Mouse (Mus musculus) liver, embryonic 13.5 days (tissue): ENCODE measurements at regions not wholly inside any gene's neighbourhood (a gene's known extent, or its start where the extent isn't known, plus 50 kb on each side); places are given as distances from the start of the nearest gene placed in this dataset.

Experiments
- ATAC-seq: fragments of 200-750 bp; cut with Nextera tagmentation; 2 replicates; pipeline ENCODE4 v1.8.0; 2017; ENCODE audit warnings: low read depth, mild to moderate bottlenecking, moderate number of reproducible peaks, moderate library complexity
- DNase-seq: peaks from one replicate; pipeline ENCODE4 v3.0.0; 2022
- H3K27ac ChIP-seq: fragments of 300-500 bp; sonication (generic); 2 replicates; pipeline ENCODE4 v1.5.1; 2015; ENCODE audit warnings: moderate library complexity, mild to moderate bottlenecking, inconsistent platforms
- H3K27me3 ChIP-seq: fragments of 300-500 bp; sonication (generic); 2 replicates; pipeline ENCODE4 v1.6.1; 2015; ENCODE audit warnings: mild to moderate bottlenecking, inconsistent platforms
- H3K36me3 ChIP-seq: fragments of 300-500 bp; sonication (generic); 2 replicates; pipeline ENCODE4 v1.6.1; 2015; ENCODE audit warnings: mild to moderate bottlenecking, inconsistent platforms
- H3K4me1 ChIP-seq: fragments of 300-500 bp; sonication (generic); replicated peaks from 2 replicates; pipeline ENCODE4 v1.6.1; 2015; ENCODE audit warnings: inconsistent platforms
- H3K4me2 ChIP-seq: fragments of 300-500 bp; sonication (generic); 2 replicates; pipeline ENCODE4 v1.6.1; 2015; ENCODE audit warnings: inconsistent platforms, mild to moderate bottlenecking, moderate library complexity
- H3K4me3 ChIP-seq: fragments of 300-500 bp; sonication (generic); replicated peaks from 2 replicates; pipeline ENCODE4 v1.5.1; 2015; ENCODE audit warnings: mild to moderate bottlenecking, inconsistent platforms
- H3K9ac ChIP-seq: fragments of 300-500 bp; sonication (generic); 2 replicates; pipeline ENCODE4 v1.6.1; 2015; ENCODE audit warnings: mild to moderate bottlenecking, inconsistent platforms
- H3K9me3 ChIP-seq: fragments of 300-500 bp; sonication (generic); replicated peaks from 2 replicates; pipeline ENCODE4 v1.6.1; 2016; ENCODE audit warnings: inconsistent platforms
- WGBS: fragments of 180-500 bp; shearing (Covaris S2); methylation state at CpG from one replicate; pipeline ENCODE4 v1.1.7; 2015; ENCODE audit not compliant: insufficient replicate concordance; 5-methylcytosine and 5-hydroxymethylcytosine counted together

DNA sequence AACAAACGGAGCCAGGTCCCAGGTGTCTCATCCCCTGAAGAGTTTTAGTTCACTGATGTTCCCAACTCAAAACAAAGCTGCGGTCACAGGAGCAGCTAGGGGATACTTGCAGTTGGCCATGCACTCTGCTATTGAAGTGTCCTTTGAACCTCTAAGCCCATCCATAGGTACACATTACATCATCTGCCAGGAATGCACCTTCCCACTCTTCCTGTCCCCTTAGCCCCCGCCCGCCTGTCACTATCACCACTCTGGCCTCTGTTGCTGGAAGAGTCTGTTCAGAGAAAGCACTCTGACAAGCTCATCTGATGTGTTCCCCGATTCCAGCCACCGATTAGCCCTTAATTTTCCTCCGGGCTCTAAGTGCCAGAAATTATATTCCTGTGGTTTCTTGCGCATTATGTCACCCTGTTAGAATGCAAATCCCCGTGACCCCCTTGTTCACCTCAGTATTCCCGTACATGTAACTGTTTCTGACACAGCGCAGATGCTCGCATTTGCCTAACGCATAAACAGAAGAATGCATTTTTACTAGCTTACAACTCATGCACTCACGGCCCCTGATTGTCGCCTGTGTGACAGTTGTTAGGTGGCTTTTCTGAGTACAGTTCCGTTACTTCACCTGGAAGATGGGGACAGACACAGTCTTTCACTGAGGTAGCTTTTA, 93.8 kb downstream of the Gm11011 start:
- DNase-seq = no peak
- H3K4me2 ChIP-seq = 0 out of 2 replicates have a peak overlapping the region, but pooled peaks have one; percentile 19
- H3K4me1 ChIP-seq = peaks cover 3% of the 10 kb centered on the region
- ATAC-seq = peak; percentile 79
- H3K9me3 ChIP-seq = no peaks in the 10 kb centered on the region
- no peak overlapping the region for H3K4me3 ChIP-seq
- 66% methylated on average over 16 of the region's 16 CpGs for WGBS
- H3K36me3 ChIP-seq = no peaks in the 10 kb centered on the region
- no peak overlapping the region for H3K9ac ChIP-seq
- no peaks in the 10 kb centered on the region for H3K27me3 ChIP-seq
- H3K27ac ChIP-seq = peak overlapping the region; percentile 34; the same call in 1 of the 2 replicates

DNA sequence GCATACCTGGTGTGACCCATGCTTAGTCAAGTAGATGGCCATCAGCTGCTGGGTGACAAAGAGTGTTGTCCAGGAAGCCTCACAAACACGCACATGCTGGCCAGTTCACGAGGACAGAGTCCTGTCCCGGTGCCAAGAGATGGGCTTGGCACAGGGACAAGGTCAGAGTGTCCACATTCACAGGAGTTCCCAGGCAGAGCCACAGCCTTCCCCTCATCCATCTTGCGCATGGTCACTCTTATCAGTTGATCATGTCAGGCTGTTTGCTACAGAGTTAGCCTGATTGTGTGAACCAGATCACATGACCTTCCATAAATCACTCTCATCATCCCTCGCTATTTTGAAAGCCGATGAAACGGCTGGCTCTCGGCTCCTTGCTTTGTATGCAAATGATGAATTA, 103.6 kb downstream of the Gm11011 start:
- no peak overlapping the region for H3K9ac ChIP-seq
- ATAC-seq (no peak), DNase-seq (no peak)
- H3K9me3 ChIP-seq = peaks cover 5% of the 10 kb centered on the region; the same call in 1 of the 2 replicates
- no peaks in the 10 kb centered on the region for H3K4me1 ChIP-seq
- H3K27me3 ChIP-seq = no peaks in the 10 kb centered on the region
- no peaks in the 10 kb centered on the region for H3K36me3 ChIP-seq
- H3K27ac ChIP-seq = no peak overlapping the region
- 60% methylated on average over 8 of the region's 8 CpGs for WGBS
- H3K4me2 ChIP-seq = no peak overlapping the region
- H3K4me3 ChIP-seq = no peak overlapping the region

DNA sequence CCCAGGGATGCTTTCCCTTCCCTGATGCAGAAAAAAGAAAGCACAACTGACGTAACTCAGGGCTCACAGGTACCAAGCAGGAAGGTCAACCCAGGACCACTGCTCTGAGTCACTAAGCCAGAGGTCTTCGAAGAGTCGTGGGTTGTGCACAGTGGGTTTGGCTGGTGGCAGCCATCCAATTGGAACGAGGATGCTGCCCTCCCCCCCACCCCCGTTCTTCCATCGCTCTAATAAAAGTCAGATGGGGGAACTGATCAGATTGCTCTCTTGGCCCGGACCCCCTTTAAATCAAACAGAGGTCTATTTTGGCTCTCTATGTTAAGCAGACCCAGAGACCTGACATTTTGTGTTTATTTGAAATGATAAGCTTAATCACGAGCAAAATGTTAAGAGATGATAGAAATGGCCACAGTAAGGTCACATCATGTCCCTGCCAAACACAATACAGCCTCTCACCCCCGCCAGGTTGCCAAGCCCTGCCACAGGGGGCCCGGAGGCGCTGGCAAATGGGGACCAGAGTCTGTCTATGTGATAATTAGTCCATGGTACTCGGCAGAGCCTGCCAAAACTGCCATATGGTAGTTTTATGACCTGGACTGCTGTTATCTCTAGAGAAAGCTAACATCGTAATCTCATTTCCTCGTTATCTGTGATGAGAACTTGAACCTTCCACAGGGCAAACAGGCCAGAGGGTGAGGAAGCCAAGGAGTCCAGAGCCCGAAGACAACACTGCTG, 105.6 kb downstream of the Gm11011 start:
- WGBS = 55% methylated on average over 15 of the region's 15 CpGs
- DNase-seq (no peak), ATAC-seq (no peak)
- Histone ChIP-seq H3K4me1 (no peaks in the 10 kb centered on the region), H3K36me3 (no peaks in the 10 kb centered on the region), H3K27ac (no peak overlapping the region), H3K27me3 (no peaks in the 10 kb centered on the region), H3K9ac (no peak overlapping the region), H3K4me3 (no peak overlapping the region), H3K9me3 (peaks cover 16% of the 10 kb centered on the region; the same call in 1 of the 2 replicates), H3K4me2 (no peak overlapping the region)

DNA sequence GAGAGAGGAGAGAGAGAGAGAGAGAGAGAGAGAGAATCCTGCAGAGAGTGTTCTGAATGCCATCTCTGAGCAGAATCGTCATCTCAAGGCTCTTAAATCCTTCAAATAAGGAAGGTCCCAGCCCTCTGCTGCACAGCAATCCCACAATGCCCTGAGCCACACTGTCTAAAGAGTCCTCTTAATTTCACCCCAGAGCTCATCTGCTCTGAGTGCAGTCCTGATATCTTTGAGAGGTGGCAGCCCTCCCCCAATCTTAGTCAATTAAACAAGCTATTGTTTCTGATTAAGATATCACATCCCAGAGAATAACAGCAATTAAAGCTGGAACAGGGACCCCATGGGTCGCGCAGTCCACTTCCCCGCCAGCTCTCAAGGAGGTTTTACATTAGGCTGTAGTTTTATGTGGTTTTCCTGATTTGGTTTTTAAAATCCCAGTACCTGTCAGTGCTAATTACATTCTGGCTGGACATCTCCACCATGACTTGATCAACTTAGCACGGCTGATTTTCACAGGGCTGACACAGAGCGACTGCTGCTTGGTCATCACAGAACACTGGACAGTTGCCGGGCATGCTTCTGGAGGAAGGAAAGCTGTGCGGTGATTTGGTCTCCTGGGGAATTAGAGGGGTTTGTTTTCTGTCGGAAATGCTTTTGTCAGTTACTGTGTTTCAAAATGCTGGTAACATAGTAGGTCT, 113.0 kb downstream of the Gm11011 start:
- Histone ChIP-seq H3K27ac (no peak overlapping the region), H3K36me3 (no peaks in the 10 kb centered on the region), H3K4me1 (no peaks in the 10 kb centered on the region), H3K9me3 (peaks cover 13% of the 10 kb centered on the region; the same call in 1 of the 2 replicates), H3K27me3 (no peaks in the 10 kb centered on the region), H3K9ac (no peak overlapping the region), H3K4me3 (no peak overlapping the region), H3K4me2 (no peak overlapping the region)
- ATAC-seq = no peak
- DNase-seq = no peak
- WGBS = 58% methylated on average over 9 of the region's 9 CpGs

DNA sequence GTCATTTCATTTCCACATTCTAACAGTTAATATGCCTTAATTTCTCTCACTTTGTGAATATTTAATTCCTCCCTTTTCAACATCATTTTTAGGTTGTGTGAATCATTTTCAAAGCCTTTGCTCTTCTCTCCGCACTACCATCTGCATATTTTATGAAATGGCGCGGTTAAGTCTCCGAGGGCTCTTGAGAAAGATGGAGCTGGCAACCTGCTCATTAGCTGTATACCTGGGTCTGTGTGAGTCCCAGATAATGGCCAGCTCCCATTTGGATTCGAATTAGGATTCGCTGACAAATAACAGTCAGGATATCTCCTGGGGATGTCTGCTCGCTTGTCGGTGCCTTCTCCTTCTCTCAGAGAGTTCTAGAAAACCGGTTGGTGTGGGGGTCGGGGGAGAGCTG, 118.0 kb downstream of the Gm11011 start:
- DNase-seq (no peak), ATAC-seq (no peak)

DNA sequence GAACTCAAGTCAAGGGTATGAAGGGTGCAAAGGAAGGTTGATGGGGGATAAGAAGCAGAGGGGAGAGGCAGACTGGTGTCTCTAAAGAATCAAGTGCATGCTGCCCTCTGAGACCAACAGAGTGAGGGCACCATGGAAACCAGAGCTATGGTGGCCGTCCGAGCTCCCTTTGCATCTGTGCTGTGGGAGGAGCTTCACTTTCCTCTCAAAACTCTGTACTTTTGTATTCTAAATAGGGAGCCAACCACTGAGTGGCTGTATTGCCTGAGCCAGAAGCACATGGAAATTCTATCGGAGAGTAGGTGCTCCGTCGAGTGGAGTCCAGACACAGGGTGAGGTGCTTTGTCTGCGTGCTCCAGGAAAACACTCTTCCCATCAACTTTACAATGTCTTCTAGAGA, 119.9 kb downstream of the Gm11011 start:
- H3K36me3 ChIP-seq = no peaks in the 10 kb centered on the region
- ATAC-seq = no peak
- H3K27me3 ChIP-seq = no peaks in the 10 kb centered on the region
- H3K4me2 ChIP-seq = no peak overlapping the region
- no peak overlapping the region for H3K9ac ChIP-seq
- H3K4me1 ChIP-seq = no peaks in the 10 kb centered on the region
- H3K4me3 ChIP-seq = no peak overlapping the region
- H3K9me3 ChIP-seq = no peaks in the 10 kb centered on the region; the same call in 1 of the 2 replicates
- DNase-seq = no peak
- no peak overlapping the region for H3K27ac ChIP-seq
- 75% methylated on average over 6 of the region's 6 CpGs for WGBS

More for the DNA sequence above, 118.0 kb downstream of the Gm11011 start:
- no peaks in the 10 kb centered on the region for H3K36me3 ChIP-seq
- no peak overlapping the region for H3K27ac ChIP-seq
- 78% methylated on average over 10 of the region's 10 CpGs for WGBS
- no peak overlapping the region for H3K4me3 ChIP-seq
- no peaks in the 10 kb centered on the region for H3K27me3 ChIP-seq
- no peak overlapping the region for H3K9ac ChIP-seq
- 0 out of 2 replicates have a peak, but pooled peaks cover 3% of the 10 kb centered on the region for H3K9me3 ChIP-seq
- H3K4me1 ChIP-seq = no peaks in the 10 kb centered on the region
- H3K4me2 ChIP-seq = no peak overlapping the region

DNA sequence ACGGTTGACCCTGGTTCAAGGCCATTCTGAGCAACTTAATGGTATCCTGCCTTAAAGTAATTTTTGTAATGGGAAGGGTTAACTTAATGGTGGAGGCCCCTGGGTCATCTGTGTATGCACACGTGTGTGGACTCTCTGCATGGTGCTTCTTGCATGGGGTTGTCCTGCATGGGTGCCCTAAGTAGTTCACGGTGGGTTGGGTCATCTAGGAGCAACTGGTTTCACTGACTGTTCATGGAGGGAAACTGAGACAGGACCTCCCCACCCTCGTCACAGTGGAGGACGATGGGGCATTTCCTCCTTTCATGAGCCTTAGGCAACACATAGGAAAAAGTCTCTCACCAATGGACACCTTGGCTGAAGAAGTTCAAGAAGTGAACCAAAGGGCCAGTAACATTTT, 123.4 kb downstream of the Gm11011 start:
- no peaks in the 10 kb centered on the region for H3K4me1 ChIP-seq

DNA sequence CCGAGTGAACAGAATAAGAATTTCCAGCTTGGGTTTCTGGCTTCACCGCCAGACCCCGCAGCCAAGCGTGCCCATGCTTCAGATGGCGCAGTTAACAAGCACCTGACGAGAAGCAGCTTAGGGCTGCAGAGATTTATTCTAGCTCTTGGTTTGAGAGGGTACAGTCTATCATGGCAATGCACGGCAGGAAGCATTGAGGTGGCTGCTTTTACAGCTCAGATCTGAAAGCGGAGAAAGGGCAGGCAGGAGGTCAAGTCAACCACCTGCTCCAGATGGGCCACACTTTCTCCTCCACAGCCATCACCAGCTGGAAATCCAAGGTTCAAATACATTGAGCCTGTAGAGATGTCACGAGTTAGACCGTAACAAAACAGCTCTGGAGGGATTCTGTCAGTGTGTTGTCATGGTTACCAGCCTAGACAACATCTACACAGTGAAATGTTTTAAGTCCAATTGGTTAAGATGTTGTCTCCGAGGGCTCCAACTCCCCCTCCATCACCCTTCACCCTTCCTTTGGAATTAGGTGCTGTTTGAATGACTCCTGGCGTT, 126.0 kb downstream of the Gm11011 start:
- Histone ChIP-seq H3K4me1 (no peaks in the 10 kb centered on the region), H3K27me3 (no peaks in the 10 kb centered on the region), H3K9ac (no peak overlapping the region), H3K4me3 (no peak overlapping the region), H3K36me3 (no peaks in the 10 kb centered on the region), H3K27ac (no peak overlapping the region), H3K9me3 (no peaks in the 10 kb centered on the region; the same call in 1 of the 2 replicates), H3K4me2 (no peak overlapping the region)
- DNase-seq (no peak), ATAC-seq (no peak)
- WGBS = 70% methylated on average over 12 of the region's 12 CpGs

More for the DNA sequence above, 123.4 kb downstream of the Gm11011 start:
- no peak overlapping the region for H3K27ac ChIP-seq
- no peaks in the 10 kb centered on the region for H3K27me3 ChIP-seq
- H3K9me3 ChIP-seq = no peaks in the 10 kb centered on the region; the same call in 1 of the 2 replicates
- H3K4me3 ChIP-seq = no peak overlapping the region
- no peak overlapping the region for H3K9ac ChIP-seq
- WGBS = 70% methylated on average over 5 of the region's 5 CpGs
- H3K4me2 ChIP-seq = no peak overlapping the region
- H3K36me3 ChIP-seq = no peaks in the 10 kb centered on the region
- DNase-seq (no peak), ATAC-seq (no peak)

DNA sequence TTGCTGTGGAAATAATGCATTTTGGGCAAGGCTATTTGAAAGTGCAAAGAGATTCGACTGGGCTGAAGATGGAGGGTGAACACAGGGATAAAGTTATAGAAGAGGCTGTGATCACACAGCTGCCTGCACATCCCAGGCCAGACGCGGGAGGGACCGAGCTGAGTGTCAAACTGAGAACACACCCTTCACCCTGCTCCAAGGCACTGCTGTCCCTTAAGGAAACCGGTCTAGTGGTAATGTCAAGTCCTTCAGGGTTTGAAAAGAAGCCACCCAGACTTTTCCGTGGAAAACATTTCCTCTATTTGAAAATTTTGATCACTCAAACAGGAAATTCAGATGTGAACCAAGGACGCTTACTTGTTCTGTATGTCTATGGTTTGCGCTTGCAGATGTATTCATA, 134.6 kb downstream of the Gm11011 start:
- DNase-seq = no peak
- no peaks in the 10 kb centered on the region for H3K36me3 ChIP-seq
- no peaks in the 10 kb centered on the region for H3K27me3 ChIP-seq
- no peak overlapping the region for H3K4me2 ChIP-seq
- H3K9ac ChIP-seq = no peak overlapping the region
- H3K4me1 ChIP-seq = no peaks in the 10 kb centered on the region
- H3K9me3 ChIP-seq = no peaks in the 10 kb centered on the region
- H3K4me3 ChIP-seq = no peak overlapping the region
- ATAC-seq = no peak
- no peak overlapping the region for H3K27ac ChIP-seq
- 80% methylated on average over 8 of the region's 8 CpGs for WGBS

DNA sequence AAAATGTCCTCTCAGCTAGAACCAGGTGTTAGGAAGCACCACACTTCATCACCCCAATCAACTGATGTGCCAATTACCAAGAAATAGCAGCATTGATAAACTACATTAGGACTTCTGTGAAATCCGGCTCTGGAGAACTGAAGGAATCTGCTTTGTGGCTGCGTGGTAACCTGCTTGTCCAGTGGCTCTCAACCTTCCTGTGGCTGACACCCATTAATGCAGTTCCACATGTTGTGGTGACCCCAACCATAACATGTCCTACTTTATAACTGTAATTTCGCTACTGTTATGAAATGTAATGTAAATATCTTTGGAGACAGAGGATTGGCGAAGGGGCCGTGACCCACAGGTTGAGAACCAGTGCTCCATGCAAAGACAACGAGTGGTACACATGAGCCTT, 136.7 kb downstream of the Gm11011 start:
- no peaks in the 10 kb centered on the region for H3K4me1 ChIP-seq
- ATAC-seq (no peak), DNase-seq (no peak)
- H3K4me2 ChIP-seq = no peak overlapping the region
- H3K9ac ChIP-seq = no peak overlapping the region
- 0 out of 2 replicates have a peak, but pooled peaks cover under 1% of the 10 kb centered on the region for H3K9me3 ChIP-seq
- WGBS = 69% methylated on average over 6 of the region's 6 CpGs
- H3K27ac ChIP-seq = no peak overlapping the region
- H3K36me3 ChIP-seq = no peaks in the 10 kb centered on the region
- no peaks in the 10 kb centered on the region for H3K27me3 ChIP-seq
- no peak overlapping the region for H3K4me3 ChIP-seq
